Mouse (Mus musculus): ENCODE results near the gene Tmem268.

DNA sequence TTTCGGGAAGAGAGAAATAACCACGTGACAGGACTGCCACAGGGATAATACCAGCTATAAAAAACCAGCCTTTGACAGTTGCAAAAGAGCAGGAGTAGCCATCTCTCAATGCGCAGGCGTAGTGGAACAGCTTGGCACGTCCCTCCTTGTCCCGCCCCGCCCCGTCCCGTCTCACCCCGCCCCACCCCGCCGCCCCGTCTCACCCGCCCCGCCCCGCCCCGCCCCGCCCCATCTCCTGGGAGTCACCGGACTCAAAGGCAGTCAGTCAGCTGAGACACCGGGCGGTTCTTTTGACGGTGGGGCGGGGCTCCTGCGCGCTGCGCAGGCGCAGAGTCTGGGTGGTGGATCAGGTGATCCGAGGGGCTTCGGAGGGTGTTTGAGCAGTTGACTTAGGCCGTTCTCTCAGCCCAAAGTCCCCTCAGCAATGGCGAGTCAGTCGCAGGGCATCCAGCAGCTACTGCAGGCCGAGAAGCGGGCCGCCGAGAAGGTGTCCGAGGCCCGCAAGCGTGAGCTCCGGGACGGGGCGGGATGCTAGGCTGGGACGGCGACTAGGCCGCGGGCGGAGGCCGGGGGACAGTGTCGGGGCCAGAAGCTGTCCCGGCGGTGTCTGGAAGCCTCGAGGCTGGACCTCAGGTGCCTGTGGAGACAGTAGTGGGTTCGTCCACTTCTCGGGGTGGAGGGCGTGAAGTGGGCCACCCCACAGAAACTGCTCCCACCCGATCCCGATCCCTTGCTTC is 13.9 kb upstream of the Tmem268 start, which contains the start of gene Atp6v1g1:
- no peak for TF ChIP-seq POLR2A (IDR thresholded peaks at IDR 0.05; ENCODE audit: low read depth, low read length)
- TF ChIP-seq CTCF (IDR thresholded peaks at IDR 0.05; ENCODE audit: extremely low read depth, insufficient read depth, insufficient read length, insufficient replicate concordance): no peak
